Mouse (Mus musculus) heart, adult 2 months (tissue): ENCODE data around the gene 9930111J21Rik2.
"Not testable (repeated sequence)": the region's sequence is repeated elsewhere in the genome, so short reads cannot be mapped to it uniquely, and the experiment has no call there.

ENCODE experiments used
- CTCF ChIP-seq: fragments of 200-600 bp; IDR thresholded peaks from 2 replicates; pipeline ENCODE4 v1.8.1; 2022; ENCODE audit warnings: antibody characterized with exemption, mild to moderate bottlenecking, moderate library complexity
- EP300 ChIP-seq: fragments of 200-500 bp; IDR thresholded peaks from 2 replicates; pipeline ENCODE4 v1.6.1; 2011; ENCODE audit warnings: low read depth, low read length, control low read depth; ENCODE audit not compliant: insufficient read depth
- POLR2A ChIP-seq: fragments of 200-500 bp; IDR thresholded peaks from 2 replicates; pipeline ENCODE4 v1.6.1; 2011; ENCODE audit warnings: mild to moderate bottlenecking, low read depth, low read length, control low read depth; ENCODE audit not compliant: insufficient read depth

DNA sequence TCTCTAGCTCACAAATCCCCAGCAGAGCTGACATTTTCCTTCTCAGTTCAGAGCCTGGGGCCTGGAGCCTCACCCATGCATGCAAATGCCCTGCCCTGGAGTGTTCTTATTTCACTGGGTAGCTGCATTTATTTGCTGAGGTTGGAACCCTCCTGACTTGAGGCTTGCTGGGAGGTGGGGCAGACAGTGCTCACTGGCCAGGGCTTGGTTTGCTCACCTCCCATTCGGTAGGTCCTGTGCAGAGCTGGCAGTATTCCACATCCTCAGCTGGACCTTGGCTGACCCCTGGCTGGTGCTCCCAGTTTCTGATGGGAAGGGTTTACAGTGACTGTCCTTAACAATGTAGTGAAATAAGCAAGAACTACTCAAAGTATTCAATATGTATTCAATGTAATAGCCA lies 44.3 kb downstream of the 9930111J21Rik2 start:
- TF ChIP-seq CTCF, POLR2A, EP300: not testable (repeated sequence)
